Mouse (Mus musculus): ENCODE measurements around the gene P2rx6.
"Not testable (repeated sequence)": the region's sequence is repeated elsewhere in the genome, so short reads cannot be mapped to it uniquely, and the experiment has no call there.

P2rx6 gene

GRCm38 (mm10) chr16:17561128-17561750 is 446 bp upstream of the P2rx6 start, which contains the start of gene Lrrc74b:
Gene Lrrc74b, minus strand, starts transcription at chr16:17561247.
- DNase-seq (ENCODE audit: low spot score), result no peak

GRCm38 (mm10) chr16:17563580-17563979 is 1.9 kb downstream of the P2rx6 start:
- no peak for DNase-seq (ENCODE audit: low spot score)

- DNase-seq (ENCODE audit: low spot score), result no peak
Observed at GRCm38 (mm10) chr16:17564221-17564620, 2.5 kb downstream of the P2rx6 start.

GRCm38 (mm10) chr16:17564771-17565170 is 3.1 kb downstream of the P2rx6 start:
- DNase-seq (ENCODE audit: low spot score), result no peak

GRCm38 (mm10) chr16:17566186-17566585 is 4.5 kb downstream of the P2rx6 start:
- no peak for DNase-seq (ENCODE audit: low spot score)

- DNase-seq (ENCODE audit: low spot score), result peak; percentile 56
Observed at GRCm38 (mm10) chr16:17575870-17576824, 14.5 kb downstream of the P2rx6 start.

- DNase-seq (ENCODE audit: low spot score), result no peak
Observed at GRCm38 (mm10) chr16:17576825-17577215, 15.1 kb downstream of the P2rx6 start.

- no peak for DNase-seq (ENCODE audit: low spot score)
Observed at GRCm38 (mm10) chr16:17583064-17583463, 21.4 kb downstream of the P2rx6 start, which contains the start of gene Slc7a4. Gene Slc7a4, minus strand, starts transcription at chr16:17583214.

GRCm38 (mm10) chr16:17584555-17584954 is 22.9 kb downstream of the P2rx6 start:
- DNase-seq (ENCODE audit: low spot score), result no peak

- DNase-seq (ENCODE audit: low spot score), result no peak
Observed at GRCm38 (mm10) chr16:17590731-17591130, 29.0 kb downstream of the P2rx6 start.

GRCm38 (mm10) chr16:17600944-17601562 is 39.4 kb downstream of the P2rx6 start:
- no peak for DNase-seq (ENCODE audit: low spot score)

GRCm38 (mm10) chr16:17604941-17605340 is 43.3 kb downstream of the P2rx6 start:
- DNase-seq (ENCODE audit: low spot score), result no peak

- no peak for DNase-seq (ENCODE audit: low spot score)
Observed at GRCm38 (mm10) chr16:17605684-17606083, 44.0 kb downstream of the P2rx6 start.

- no peak for DNase-seq (ENCODE audit: low spot score)
Observed at GRCm38 (mm10) chr16:17611383-17611782, 49.7 kb downstream of the P2rx6 start.

GRCm38 (mm10) chr16:17614740-17615139 is 53.1 kb downstream of the P2rx6 start:
- not testable (repeated sequence) for DNase-seq (ENCODE audit: low spot score)

- DNase-seq (ENCODE audit: low spot score), result no peak
Observed at GRCm38 (mm10) chr16:17616212-17616611, 54.5 kb downstream of the P2rx6 start.

- DNase-seq (ENCODE audit: low spot score), result no peak
Observed at GRCm38 (mm10) chr16:17617922-17618565, 56.4 kb downstream of the P2rx6 start.

GRCm38 (mm10) chr16:17619198-17620105 is 57.8 kb downstream of the P2rx6 start, which contains the start of gene Smpd4:
Gene Smpd4, plus strand, starts transcription at chr16:17619354.
- DNase-seq (ENCODE audit: low spot score), result peak; percentile 96

- DNase-seq (ENCODE audit: low spot score), result no peak
Observed at GRCm38 (mm10) chr16:17621936-17622335, 60.3 kb downstream of the P2rx6 start.

GRCm38 (mm10) chr16:17625488-17626268 is 64.0 kb downstream of the P2rx6 start:
- no peak for DNase-seq (ENCODE audit: low spot score)

All from ovary, postnatal 10 days (tissue).